In the genomic region with DNA sequence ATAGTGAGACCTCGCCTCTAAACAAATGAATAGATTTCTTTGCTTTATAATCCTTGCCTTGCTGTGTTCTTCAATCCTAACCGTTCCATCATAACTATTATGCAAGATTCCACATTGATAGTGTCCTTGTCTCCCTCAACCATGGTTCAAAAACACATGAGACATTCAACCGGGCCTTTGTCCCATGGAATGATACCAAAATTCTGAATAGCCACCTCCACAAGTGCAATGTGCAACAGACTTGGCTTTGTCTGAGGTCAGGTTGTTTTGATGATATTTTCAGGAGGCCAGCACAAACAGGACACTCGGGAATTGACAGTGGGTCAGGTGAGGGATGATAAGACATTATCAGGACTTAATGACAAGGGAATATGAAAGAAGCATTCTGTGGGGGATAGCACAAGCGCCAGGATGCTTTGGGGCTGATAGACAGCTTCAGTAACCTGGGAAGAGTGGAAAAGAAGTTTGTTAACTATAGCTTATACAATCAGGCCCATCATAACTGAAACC, we compare ENCODE assay signal across 25 mouse cellular contexts.
"Had no signal": no experiment of that assay in that cellular context is flagged by ENCODE, and none has a peak within 500 bp of the region (broad histone marks: within the 10 kb centered on the region; RNA-seq: fewer than 3 reads in every experiment).

No protein-coding gene starts in this region.

- H3K9ac ChIP-seq: heart, embryonic 13.5 days; heart, embryonic 15.5 days; hindbrain, embryonic 12.5 days; hindbrain, embryonic 14.5 days; intestine, embryonic 15.5 days; limb, embryonic 12.5 days; liver, embryonic 12.5 days had no signal

- DNase-seq: gastrocnemius, adult 2 months; gastrocnemius, postnatal 10 days; gastrocnemius, postnatal 25 days; heart, postnatal 14 days; heart, postnatal 4 days; kidney, adult 18-20 months; kidney, adult 8-10 months; kidney, postnatal 10 days; kidney, postnatal 25 days; kidney, postnatal 4 days had no signal

- H3K27ac ChIP-seq: gastrocnemius, adult 2 months; heart, embryonic 13.5 days; heart, embryonic 15.5 days; hindbrain, embryonic 10.5 days; hindbrain, embryonic 12.5 days; hindbrain, embryonic 14.5 days; intestine, embryonic 15.5 days; layer of hippocampus, adult 2 months; left cerebral cortex, adult 2 months; limb, embryonic 10.5 days; limb, embryonic 12.5 days; liver, embryonic 12.5 days had no signal

- H3K4me1 ChIP-seq: heart, embryonic 13.5 days; heart, embryonic 15.5 days; hindbrain, embryonic 10.5 days; hindbrain, embryonic 12.5 days; intestine, embryonic 15.5 days; limb, embryonic 10.5 days; limb, embryonic 12.5 days had no signal

- H3K9me3 ChIP-seq: heart, embryonic 13.5 days; heart, embryonic 15.5 days; hindbrain, embryonic 10.5 days; hindbrain, embryonic 12.5 days; intestine, embryonic 15.5 days; limb, embryonic 10.5 days; limb, embryonic 12.5 days; liver, embryonic 12.5 days had no signal

- H3K27me3 ChIP-seq: heart, embryonic 13.5 days; heart, embryonic 15.5 days; hindbrain, embryonic 12.5 days; intestine, embryonic 15.5 days; limb, embryonic 12.5 days; liver, embryonic 12.5 days had no signal

- H3K4me2 ChIP-seq: heart, embryonic 11.5 days; heart, embryonic 13.5 days; heart, embryonic 15.5 days; hindbrain, embryonic 12.5 days; hindbrain, embryonic 14.5 days; intestine, embryonic 15.5 days; limb, embryonic 12.5 days; liver, embryonic 12.5 days had no signal

- H3K36me3 ChIP-seq: heart, embryonic 13.5 days; heart, embryonic 15.5 days; hindbrain, embryonic 10.5 days; hindbrain, embryonic 12.5 days; intestine, embryonic 15.5 days; limb, embryonic 10.5 days; limb, embryonic 12.5 days; liver, embryonic 12.5 days had no signal

- H3K4me3 ChIP-seq: gastrocnemius, adult 2 months; heart, embryonic 13.5 days; heart, embryonic 15.5 days; hindbrain, embryonic 10.5 days; hindbrain, embryonic 12.5 days; intestine, embryonic 15.5 days; layer of hippocampus, adult 2 months; left cerebral cortex, adult 2 months; limb, embryonic 10.5 days; limb, embryonic 12.5 days; liver, embryonic 12.5 days had no signal

- ATAC-seq: hindbrain, embryonic 16.5 days; inflammation-experienced regulatory T-cells, adult 6 months; intestine, embryonic 15.5 days; intestine, postnatal 0 days; liver, embryonic 12.5 days had no signal
